Mouse (Mus musculus) layer of hippocampus, adult 2 months (tissue): ENCODE measurements around the gene Astn2. TPM values are rescaled to one million over a fixed set of nuclear protein-coding genes. Genes with fewer than 3 reads are reported as not detected.

Experiments used
- DNase-seq, 2 experiments: peaks; one replicate each; pipeline ENCODE4 v3.0.0; 2022; ENCODE audit warnings: low spot score in 2 of 2
- H3K27ac ChIP-seq: fragments of 200-600 bp; 2 replicates; pipeline ENCODE4 v1.8.1; 2022
- H3K4me3 ChIP-seq: fragments of 200-600 bp; 2 replicates; pipeline ENCODE4 v1.8.1; 2022; ENCODE audit warnings: mild to moderate bottlenecking
- CTCF ChIP-seq: fragments of 200-600 bp; conservative IDR thresholded peaks from 2 replicates; pipeline ENCODE4 v1.8.1; 2022; ENCODE audit warnings: antibody characterized with exemption, mild to moderate bottlenecking, moderate library complexity
- total RNA-seq, 2 experiments: library from RNA; stranded (reverse); gene quantifications; 2 replicates each; pipeline ENCODE4 v1.2.3; 2021

The Astn2 gene
- total RNA-seq, 2 experiments from 2014 or later: 22.8 to 23.1 TPM

DNA sequence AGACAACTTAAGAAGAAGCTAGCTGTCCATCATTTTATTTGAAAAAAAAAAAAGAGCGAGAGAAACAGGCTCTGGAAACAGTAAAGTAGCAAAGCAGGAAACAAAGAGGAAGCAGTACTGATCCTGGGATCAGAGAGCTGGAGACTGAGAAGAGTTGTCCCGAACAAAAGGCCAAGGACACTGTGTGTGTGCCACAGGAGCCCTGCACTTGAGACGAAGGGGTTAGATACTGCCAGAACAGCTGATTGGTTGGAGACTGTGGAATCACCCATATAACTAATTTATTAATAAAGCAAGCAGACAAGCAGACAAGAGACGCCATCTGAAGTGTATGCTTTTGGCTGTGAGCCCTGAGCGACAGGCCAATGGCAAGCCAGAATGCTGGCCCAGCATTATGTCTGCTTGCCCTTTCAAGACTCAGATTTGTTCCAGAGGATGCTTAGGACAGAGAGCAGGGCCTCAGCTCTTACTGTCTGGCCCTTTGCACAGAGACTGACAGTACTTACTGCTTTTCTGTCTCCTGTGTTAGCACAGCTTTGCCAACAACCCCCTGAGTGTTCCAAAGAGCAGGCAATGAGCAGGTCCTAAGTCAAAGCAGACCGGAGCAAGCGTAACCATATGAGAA, 101.6 kb downstream of the Astn2 start:
- H3K27ac ChIP-seq: no peak overlapping the region

DNA sequence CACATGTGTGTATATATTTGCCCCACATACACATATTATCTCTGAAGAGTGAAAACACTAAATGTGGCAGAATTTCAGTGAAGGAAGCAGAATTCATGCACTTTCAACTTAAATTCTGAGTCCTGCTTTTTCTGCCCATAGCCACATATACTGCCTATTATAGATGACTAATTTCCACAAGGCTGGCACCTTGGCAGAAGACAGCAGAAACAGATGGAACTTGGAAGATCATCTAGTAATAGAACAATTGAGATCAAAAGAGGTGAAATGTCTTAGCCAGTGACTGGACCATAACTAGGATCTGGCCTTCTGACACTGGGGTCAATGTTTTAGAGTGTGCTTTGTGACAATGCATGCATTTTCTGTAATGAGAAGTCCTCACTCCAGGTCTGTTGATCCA, 119.4 kb downstream of the Astn2 start:
- Histone ChIP-seq H3K27ac (no peak overlapping the region), H3K4me3 (no peak overlapping the region)
- no peak for DNase-seq
- no peak for TF ChIP-seq CTCF

More for the DNA sequence above, 101.6 kb downstream of the Astn2 start:
- no peak for TF ChIP-seq CTCF
- no peak for DNase-seq
- no peak overlapping the region for H3K4me3 ChIP-seq

DNA sequence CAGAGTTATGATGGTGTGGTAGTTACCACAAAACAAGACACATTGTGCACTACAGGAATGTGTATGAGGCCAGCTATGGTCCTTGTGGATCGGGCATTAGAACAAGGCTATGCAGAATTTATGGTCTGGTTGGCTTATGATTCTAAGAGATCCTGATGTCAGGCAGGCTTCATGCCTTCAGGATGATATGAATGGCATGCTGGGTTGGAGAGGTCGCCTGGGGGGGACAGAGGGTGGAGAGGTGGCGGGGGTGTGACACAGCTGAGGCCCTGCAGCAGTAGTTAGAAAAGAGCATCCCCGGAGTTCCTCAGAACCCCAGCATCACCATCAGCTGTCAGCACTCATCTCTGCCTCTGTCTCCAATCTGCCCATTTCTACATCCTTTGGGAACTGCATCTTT, 128.3 kb downstream of the Astn2 start:
- Histone ChIP-seq H3K4me3 (no peak overlapping the region), H3K27ac (no peak overlapping the region)
- DNase-seq: no peak
- TF ChIP-seq CTCF: no peak

DNA sequence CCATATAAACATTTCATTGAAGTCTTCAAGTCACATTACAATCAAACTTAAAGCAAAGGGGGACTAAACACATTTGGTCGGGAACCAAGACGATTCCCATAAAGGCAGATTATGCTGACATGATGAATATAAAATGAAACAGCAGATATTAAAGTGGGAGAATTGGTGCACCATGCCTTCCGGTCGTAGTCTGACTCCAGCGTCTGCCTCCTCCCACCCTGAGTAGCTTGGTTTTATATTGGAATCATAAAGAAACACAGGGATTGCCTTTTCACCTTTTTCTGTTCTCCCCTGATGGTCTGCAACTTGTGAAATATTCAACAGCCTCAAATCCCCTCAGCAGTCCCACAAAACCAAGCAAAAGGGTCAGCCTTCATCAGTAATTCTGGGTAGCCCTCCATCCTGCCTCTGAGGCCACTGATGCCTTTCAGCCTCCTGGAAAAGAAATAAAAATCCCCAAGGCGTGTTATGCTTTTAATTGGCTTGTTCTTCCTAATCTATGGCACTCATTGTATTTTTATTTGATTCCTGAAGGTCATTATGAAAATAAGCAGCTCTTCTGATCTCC, 132.8 kb downstream of the Astn2 start:
- no peak for DNase-seq
- no peak for TF ChIP-seq CTCF
- Histone ChIP-seq H3K27ac (no peak overlapping the region), H3K4me3 (no peak overlapping the region)

DNA sequence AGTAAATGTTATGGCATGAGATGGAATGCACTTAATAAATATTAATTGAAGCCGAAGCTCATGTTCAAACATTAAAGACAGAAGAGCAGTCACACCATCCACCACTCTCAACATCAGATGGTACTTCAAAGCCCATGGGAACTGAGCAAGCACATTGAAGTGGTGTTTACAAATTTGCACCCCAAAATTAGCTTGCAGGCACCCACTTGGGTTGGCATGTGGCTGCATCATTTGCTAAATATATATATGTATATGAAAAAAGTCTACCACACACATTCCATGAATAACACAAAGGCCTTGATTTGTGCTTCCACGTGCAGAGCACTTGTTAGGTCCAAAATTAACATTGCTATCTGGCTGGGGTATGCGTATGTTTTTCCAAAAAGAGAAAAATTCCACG, 140.4 kb downstream of the Astn2 start:
- TF ChIP-seq CTCF: no peak
- Histone ChIP-seq H3K4me3 (no peak overlapping the region), H3K27ac (no peak overlapping the region)
- no peak for DNase-seq

DNA sequence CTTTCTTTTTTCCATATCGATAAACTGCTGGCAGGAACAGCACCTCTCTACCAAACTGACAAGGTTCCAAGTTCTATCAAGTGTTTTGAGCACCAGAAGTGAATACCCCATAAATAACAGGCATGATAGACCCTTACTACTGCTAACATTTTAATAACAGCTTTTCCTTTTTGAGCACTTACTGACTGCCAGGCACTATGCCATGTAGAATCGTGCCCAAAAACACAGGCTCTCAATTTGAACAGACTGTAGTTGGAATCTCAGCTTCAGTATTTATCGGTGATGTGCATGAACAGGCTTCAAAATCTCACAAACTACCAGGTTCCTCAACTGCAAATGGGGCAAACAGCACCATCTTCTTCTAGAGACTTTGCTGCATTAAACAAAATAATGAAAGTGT, 143.1 kb downstream of the Astn2 start:
- no peak overlapping the region for H3K27ac ChIP-seq
- H3K4me3 ChIP-seq: no peak overlapping the region
- DNase-seq: peak; percentile 23 to 27
- no peak for TF ChIP-seq CTCF

DNA sequence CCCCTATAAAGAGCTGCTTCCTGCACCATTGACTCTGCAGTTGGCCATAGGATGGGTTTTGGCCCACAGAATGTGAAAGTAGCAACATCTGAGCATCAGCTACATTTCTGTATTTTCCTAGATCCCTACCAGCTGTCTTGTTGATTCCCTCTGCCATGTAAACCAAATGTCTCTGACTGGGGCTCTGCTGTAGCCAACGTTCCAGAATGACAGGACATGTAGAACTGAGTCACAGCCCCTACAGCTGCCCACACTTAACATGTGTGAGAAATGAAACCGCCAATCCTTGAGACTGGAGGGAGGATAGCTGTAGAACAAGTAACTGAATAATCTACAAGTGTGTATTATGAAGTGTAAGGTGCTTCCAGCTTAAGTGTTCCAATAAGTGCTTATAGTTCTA, 145.5 kb downstream of the Astn2 start:
- DNase-seq: peak; percentile 20
- H3K4me3 ChIP-seq: no peak overlapping the region
- TF ChIP-seq CTCF: no peak
- H3K27ac ChIP-seq: no peak overlapping the region

DNA sequence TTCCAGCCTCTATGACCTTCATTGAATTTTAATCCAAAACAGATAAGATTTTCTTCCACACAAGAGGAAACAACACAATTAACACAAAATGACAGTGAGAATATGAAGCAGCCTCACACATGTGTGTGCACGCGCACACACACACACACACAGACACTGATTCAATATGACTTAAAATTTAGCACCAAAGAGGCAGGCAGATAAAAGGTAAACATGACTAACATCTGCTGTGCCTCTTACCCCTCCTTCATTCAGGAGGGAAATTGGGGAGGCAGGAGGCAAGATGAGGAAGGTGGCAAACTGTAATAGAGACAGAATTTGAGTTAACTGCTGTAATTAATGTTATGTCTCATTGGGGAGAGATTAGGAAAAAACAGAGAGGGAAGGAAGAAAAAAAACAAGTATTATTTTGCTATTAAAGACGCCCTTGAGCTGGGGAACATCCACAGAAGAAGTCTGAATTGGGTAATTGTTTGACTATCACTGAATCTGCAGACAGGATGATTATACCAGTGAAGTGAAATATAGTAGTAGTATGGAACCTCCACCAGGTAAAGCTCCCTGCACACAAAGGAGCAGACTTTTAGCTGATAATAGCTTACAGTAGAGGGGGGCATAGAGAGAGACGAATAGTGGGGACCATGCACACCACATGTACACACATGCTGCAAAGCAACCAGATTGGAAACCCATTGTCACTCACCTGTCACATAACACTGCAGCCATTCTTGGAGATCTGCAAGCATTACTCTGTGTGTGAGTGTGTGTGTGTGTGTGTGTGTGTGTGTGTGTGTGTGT, 149.5 kb downstream of the Astn2 start:
- no peak for DNase-seq
- Histone ChIP-seq H3K4me3 (no peak overlapping the region), H3K27ac (no peak overlapping the region)
- TF ChIP-seq CTCF: no peak

DNA sequence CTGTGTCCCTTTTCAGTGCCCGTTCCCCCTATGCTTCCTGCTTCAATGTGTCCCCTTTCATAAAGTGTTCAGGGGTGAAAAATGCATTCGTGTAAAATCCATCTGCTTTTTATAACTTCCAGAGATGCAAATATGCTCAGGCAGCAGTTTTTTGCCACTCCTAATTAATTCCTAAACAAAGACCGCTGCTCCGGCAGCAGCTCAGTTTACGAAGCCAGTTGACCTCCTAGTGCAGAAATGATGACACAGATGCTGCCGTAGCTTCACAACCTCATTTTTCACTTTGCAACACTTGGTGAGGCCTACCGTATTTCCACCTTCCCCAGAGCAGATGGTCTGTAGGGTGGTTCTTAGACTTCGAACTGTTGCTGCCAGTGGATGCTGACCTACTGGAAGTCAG, 155.9 kb downstream of the Astn2 start:
- H3K4me3 ChIP-seq: no peak overlapping the region
- no peak for DNase-seq
- no peak overlapping the region for H3K27ac ChIP-seq
- TF ChIP-seq CTCF: no peak

DNA sequence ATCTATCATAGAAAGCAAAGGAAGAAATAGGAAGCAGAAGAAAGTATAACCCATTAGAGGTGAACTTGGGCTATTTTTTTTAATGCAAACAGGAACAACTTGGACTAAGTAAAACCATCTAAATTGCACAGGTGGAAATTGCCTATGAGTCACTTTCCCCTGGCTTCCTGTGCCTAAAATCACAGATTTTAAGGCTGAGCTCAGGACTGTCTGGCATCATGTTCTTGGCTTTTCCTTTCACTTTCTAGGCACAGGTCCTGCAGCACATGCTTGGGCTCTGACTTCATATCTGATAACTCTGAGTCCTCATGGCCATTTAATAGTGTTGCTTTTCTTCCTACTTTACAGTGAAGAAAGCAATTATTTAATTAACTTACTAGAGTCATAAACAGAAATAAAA, 161.7 kb downstream of the Astn2 start:
- no peak overlapping the region for H3K4me3 ChIP-seq
- TF ChIP-seq CTCF: no peak
- no peak for DNase-seq
- no peak overlapping the region for H3K27ac ChIP-seq

DNA sequence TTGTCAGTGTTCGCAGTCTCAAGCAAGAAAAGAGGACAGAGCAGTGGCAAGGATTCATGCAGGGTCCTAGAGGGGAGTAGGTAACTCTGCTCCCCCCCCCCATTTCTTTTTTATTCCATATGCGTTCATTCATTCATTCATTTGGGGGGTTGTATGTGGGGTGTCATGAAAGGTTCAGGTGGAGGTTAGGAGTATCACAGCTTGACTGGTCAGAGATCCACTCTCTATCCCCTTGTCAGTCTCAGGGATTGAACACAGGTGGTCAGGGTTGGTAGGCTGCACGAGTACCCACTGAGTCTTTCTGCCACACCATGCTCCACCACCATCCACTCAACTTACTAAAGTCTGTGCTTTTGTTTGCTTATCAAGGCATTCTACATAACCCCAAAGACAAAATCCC, 171.6 kb downstream of the Astn2 start:
- Histone ChIP-seq H3K4me3 (no peak overlapping the region), H3K27ac (no peak overlapping the region)
- no peak for TF ChIP-seq CTCF
- no peak for DNase-seq

DNA sequence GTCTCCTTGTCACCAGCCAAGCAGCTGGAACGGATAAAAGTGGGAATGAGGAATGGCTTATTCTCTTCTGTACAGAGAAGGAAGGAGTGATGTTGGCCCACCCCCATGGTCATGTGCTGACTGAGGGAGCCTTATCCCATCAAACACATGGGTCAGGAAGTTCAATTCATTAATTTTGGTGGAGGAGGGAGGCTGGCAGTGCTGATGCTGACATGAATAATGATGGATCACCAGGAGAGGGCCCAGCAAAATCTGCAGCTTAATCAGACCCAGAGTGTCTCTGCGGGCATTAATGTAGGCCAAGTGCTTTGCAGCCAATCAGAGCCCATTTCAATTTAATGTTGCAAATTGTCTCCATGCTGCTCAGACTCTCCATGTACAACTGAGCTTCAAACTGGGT, 172.1 kb downstream of the Astn2 start:
- Histone ChIP-seq H3K4me3 (no peak overlapping the region), H3K27ac (no peak overlapping the region)
- no peak for TF ChIP-seq CTCF
- no peak for DNase-seq

DNA sequence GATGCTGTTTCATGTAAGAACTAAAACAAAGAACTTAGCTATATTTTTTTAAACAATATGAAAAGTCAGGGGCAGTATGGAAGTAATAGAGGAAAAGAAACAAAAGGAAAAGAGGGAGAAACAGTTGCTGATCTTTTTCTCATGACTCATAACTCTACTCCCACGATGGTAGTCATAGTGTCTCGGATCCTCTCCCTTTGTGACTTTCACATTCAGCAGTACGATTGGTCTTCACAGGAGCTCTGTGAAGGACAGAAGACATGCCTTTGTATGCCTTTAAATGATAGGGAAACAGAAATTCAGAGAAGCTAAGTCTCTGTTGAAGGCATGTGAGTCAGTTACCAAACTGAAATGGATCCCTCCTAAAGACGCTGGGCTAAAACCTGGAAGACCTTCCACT, 173.7 kb downstream of the Astn2 start:
- Histone ChIP-seq H3K27ac (no peak overlapping the region), H3K4me3 (no peak overlapping the region)
- DNase-seq: no peak
- no peak for TF ChIP-seq CTCF

DNA sequence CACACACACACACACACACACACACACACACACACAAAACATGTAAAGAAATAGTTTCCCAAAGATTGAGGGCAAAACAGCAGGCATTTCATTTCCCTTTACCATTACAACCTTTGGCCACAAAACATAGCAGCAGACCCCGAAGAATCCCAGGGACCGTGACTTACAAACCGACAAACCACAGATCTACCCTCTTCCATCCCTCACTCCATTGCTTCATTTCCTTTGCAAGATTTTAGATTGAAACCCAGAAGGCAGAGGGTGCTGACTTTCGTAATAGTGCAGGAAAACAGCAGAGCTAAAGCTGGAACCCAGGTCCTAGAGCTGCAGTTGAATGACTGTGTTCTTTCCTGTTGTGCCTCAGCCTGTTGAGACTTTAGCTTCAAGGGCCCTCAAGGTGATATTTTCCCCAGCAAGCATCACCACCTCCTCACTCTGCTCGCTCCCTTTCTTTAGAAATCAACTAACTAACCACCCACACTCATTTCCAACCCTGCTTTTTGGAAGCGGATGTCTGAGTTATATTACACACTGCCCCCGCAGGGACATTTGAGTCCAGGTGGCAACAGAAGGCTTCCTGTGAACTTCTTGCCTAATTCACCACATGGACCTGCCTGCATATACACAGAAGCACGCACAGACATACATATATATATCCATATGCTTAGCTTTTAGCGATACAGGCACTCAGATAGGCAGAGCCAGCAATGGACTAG, 181.7 kb downstream of the Astn2 start:
- Histone ChIP-seq H3K4me3 (no peak overlapping the region), H3K27ac (no peak overlapping the region)
- peak; percentile 44 to 57 for DNase-seq
- no peak for TF ChIP-seq CTCF
